Mouse (Mus musculus) spleen, postnatal 36 days (tissue): ENCODE results near the gene Tha1.

ENCODE experiments used
- DNase-seq, 2 experiments: peaks; one replicate each; pipeline ENCODE4 v3.0.0; 2022; ENCODE audit warnings: low spot score in 2 of 2, mixed read lengths in 1 of 2

Tha1 gene

DNA sequence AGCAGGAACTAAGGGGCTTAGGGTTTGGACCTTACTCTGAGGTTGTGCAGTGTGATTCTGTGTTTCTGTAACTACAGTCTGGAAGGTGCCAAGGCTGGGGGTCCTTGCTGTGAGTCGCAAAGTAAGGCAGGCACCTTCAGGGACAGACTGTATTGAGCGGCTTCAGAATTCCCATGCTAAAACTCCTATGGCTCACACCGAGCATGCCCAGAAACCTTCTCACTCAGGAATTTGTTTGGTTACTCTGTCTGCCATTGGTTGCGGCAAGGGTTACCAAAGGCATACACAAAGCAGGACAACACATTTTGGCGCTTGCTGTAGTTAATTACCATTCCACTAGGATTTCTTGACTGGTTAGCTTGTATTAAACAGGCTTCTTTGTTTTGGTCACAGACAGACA is 47.1 kb downstream of the Tha1 start:
- DNase-seq = no peak

DNA sequence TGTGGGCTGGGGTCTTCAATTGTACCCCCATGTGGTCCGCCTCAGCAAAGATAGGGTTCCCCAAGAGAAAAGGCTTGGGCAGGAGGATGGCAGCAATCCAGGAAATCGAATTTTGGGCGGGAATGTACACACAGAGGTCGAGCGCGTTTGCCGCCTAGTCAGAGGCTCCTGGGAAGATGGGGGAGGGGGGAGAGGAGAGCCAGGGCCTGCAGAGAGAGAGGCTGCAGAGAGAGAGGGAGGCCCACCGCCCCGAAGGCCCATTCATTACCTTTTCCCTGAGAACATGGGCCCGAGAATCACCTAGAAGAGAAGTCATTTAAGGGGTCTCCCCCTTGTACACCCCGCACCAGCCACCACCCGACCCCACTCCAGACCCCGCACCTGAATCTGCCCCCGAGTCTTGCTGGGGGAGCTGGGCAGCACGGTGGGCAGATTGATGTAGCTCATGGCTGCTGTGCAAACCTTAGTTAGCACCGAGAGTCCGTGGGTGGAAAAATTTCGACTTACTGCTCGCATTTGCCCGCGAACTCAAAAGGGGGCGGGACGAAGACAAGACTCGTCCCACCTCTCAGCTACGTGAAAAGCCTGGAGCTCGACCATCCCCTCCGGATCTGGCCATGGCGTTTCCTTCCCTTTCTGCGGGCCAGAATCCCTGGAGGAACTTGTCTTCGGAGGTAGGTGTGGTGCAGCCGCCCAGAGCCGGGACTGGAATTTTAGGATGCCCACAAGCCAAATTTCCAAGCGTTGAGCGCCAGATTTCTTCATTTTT is 47.8 kb downstream of the Tha1 start, which contains the start of the genes Afmid and Tk1:
Gene Afmid, plus strand, starts transcription at position 592 of the 769 bp plus-strand sequence.
Gene Tk1, minus strand, starts transcription at position 760 of the 769 bp plus-strand sequence.
- peak; percentile 66 to 80 for DNase-seq

DNA sequence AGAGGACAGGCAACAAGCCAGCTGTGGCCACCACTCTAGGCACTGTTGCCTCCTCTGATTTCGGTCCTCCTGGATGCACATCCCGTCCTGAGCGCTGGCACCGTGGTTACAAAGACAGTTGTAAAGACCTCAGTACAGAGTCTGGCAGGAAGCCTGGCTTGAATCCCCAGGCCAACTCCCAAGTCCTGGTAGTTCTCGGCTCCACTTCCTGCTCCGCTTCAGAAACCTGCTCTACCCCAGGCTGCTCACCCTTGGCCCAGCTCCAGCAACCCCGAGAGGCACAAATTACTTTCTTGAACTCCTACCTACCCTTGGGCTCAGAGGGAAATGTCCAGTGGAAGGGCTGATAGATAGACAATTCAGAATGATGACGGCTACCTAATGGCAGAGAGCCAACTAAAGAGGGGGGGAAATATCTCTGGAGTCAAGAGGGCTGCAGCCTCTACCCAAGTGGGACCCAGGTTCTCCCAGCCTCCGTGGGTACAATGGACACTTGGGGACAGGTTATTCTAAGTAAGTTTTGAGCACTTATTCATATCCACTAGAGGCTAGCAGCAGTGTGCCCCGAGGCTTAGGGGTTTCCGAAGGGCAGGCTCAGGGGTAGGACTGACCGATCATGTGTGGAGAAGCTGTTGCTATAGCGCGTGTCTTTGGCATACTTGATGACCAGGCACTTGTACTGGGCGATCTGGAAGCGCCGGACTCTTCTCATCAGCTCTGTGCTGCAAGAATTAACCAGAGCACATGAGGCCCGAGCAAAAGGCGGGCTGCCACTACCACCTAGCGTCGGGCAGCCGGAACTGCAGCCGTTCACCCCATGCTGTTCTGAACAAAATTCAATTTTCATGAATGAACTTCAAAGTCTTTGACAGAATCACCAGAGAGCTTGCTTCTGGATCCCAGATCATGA is 49.0 kb downstream of the Tha1 start:
- peak; percentile 71 to 80 for DNase-seq

DNA sequence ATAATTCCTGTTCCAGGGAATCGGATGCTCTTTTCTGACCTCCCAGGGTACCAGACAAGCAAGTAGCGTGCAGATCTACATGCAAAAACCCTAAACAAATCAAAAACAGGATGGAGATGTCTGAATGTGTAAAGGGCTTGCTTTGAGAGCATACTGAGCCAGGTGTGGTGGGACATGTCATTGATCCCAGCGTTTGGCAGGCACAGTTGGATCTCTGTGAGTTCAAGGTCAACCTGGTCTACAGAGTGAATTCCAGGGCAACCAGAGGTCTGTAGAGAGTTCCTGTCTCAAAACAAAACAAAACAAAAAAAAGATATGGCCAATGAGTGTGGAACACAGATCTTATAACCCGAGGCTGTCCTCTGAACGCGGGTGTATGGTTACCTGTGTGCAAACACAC is 49.9 kb downstream of the Tha1 start:
- no peak for DNase-seq

DNA sequence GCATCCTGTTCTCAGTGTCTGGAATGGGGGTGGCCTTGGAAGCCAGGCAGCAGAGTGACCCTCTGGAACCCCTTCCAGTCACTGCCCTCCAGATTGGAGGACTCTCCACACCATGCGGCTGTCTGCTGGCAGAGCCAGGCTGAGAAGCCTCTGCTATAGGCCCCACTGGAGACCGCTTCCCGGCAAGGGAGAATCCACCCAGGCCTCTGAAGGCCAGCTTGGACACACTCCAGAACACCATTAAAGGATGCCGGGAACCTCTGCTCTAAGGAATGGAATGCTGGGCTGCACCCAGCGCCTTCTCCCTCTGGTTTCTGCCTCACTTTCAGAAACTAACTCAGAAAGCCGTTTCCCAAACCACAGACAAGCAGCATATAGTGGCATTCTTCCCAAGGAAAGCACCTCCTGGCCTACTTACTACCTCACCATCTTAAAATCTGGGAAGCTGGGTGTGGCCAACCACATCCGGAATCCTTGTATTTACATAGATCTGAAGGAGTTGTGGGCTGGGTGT is 50.5 kb downstream of the Tha1 start:
- no peak for DNase-seq

DNA sequence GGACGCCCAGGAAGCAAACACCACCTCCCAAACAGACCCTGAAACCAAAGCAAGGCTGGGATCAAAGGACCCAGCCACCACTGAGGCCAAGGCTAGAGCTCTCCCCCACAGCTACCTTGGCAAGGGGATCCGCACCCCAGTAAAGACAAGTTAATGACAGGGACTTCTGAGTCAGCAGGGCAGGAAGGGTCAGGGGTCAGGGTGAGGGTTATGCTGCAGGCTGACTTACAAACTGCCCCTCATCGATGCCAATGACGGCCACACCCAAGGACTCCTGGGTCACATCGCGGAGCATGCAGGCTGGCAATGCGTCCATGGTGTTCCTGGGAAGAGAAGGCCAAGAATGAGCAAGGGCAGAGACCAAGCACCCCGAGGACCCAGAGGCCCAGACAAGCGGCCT is 51.4 kb downstream of the Tha1 start:
- no peak for DNase-seq

DNA sequence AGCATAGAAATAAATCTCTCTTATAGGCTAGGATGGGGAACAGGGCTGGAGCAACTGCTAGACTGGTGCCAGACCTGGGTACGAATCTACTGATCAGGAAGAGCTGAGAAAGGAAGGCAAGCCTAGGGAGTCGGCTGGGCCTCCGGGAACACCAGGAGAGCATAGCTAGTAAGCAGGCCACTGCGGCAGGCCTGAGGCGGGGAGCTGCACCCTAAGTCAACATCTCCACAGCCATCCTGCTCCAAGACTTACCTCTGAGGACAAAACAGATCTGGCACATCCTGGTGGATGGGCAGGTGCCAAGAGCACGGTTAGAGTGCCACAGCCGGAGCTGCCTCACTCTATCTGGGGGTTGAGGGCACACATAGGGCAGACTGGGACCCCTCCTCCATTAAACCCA is 53.1 kb downstream of the Tha1 start:
- no peak for DNase-seq

DNA sequence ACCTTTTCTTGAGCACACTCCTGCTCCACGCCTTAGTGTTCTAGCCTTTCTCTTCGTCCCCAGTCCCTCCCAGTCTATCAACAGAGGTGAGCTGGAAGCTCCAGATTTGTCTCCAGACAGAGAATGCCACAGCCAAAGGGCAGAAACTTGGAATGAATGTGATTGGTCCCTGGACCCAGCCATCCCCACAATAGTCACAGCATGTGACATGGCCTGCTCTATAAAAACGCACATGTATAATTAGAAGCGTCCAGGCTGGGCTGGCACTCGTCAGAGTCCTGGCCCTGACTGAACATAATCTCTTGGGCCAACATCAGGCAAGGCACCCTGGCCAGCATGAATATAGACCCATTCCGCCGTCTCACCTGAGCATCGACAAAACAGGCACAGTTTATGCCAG is 54.2 kb downstream of the Tha1 start:
- no peak for DNase-seq
